Mouse (Mus musculus): ENCODE measurements around the gene Gse1. TPM values are rescaled to one million over a fixed set of nuclear protein-coding genes. Genes with fewer than 3 reads are reported as not detected.

Gene Gse1
- 16.4 TPM for polyA plus RNA-seq (2017; shearing (Covaris generic))

GRCm38 (mm10) chr8:120227891-120228591 lies at the start of gene Gse1:
TSS of gene Gse1 (plus strand) at chr8:120228456.

DNA sequence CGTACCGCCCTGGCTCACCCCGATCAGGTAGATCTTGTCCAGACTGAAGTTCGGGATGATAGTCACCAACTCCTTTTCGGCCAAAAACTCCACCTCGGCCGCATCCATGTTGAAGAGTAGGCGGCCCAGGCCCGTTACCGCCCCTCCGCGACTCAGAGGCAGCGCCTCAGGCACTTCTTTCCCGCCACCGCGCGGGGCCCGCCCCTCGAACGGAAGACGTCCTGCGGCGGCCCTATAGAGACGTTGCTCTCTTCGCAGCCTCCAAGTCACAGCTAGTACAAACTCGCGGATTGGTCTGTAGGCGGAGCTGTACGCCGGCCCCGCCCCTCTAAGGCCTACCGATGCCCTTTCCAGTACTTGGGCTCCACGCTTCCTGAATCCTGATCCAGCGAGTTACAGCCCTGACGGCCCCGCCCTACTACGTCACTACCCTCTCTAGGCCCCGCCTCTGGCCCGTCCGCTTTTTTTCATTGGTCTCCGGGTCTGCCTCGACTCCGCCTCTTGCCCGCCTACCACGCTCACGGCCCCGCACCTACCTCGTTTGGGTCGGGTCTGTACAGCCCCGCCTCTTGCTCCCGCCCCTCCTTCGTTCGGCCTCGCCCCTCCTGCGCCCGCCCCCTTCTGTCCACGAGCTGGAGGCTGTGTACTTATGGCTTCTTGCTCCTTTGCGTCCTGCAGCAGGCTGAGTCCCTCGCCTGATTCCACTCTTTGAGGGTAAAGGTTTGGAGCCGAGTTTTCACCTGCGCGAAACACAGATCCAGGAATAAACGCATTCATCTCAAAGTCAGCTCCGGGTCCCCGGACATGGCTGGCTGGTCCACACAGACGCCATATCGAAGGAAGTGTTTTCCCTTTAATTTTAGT lies 360.9 kb downstream of the Gse1 start, which contains the start of gene Gins2:
Gene Gins2, minus strand, starts transcription at position 397 of the 864 bp plus-strand sequence.

Other genes with a start within 250 kb of the Gse1 start
- not detected for gene Crispld2, start 236.0 kb upstream of the Gse1 start, polyA plus RNA-seq (2017; shearing (Covaris generic))
- 40.3 TPM for gene Zdhhc7, start 127.0 kb upstream of the Gse1 start, polyA plus RNA-seq (2017; shearing (Covaris generic))
- gene 6430548M08Rik, start 114.3 kb upstream of the Gse1 start, polyA plus RNA-seq (2017; shearing (Covaris generic)), result 0.35 TPM
- gene Fam92b, start 51.0 kb upstream of the Gse1 start, polyA plus RNA-seq (2017; shearing (Covaris generic)), result not detected